Mouse (Mus musculus) kidney, postnatal 4 days (tissue): ENCODE measurements around the gene Etv3.

Experiments used
- DNase-seq, 2 experiments: peaks; one replicate each; pipeline ENCODE4 v3.0.0; 2021; ENCODE audit warnings: mixed read lengths in 2 of 2

Etv3 gene

DNA sequence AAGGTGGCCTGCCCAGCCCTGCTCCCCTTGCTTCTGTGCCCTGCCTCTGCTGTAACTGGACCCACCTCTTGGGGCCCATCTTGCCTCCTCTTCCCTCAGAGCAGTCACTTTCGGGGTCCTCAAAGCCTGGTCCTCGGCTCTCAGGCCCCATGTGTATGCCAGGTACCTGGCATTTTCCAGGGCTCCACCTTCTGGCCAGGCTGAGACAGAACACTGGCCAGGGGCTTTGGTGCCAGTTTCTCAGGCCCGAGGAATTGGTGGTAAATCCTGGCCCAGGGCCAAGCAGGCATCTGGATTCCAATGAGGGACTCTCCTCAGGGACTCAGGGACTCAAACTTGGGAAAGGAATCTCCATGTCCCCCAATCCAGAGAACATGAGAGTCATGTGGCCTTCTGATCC is 34.9 kb downstream of the Etv3 start:
- DNase-seq: peak; percentile 37 to 57

DNA sequence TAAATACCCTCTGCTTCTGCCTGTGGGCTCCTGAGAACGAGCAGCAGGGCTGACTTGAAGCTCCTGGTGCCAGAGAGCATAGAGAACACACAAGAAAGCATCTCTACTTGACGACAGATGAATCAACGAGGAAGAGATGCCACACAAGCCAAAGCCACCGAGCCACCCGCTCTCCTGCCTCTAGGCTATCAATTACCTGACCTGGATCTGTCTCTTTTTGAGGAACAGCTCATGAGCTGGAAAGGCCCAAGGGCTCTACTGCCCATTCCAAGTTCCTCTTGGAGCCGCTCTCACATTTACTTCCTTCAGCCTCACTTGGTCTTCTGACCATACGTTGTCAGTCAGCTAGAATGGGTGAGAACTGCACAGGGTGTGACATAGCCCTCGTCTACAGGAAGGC is 36.2 kb downstream of the Etv3 start:
- no peak for DNase-seq

DNA sequence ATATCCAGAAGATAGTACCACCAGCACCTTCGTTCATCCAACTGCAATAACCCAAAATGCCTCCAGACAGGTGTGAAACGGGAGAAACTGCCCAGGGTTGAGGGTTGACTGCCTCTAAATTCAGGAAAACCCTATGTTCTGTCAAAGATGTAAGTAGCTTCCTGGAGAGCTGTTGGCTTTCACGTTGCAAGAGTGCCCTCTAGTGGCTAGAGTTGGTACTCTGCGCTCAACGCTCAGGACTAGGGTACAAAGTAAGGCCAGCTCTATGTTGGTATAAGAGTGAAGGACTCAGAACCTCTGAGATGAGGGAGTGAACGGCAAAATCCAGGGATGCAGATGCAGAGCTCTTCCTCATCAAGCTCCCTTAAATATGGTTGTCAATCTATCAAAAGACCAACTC is 37.2 kb downstream of the Etv3 start:
- DNase-seq: peak; percentile 90

DNA sequence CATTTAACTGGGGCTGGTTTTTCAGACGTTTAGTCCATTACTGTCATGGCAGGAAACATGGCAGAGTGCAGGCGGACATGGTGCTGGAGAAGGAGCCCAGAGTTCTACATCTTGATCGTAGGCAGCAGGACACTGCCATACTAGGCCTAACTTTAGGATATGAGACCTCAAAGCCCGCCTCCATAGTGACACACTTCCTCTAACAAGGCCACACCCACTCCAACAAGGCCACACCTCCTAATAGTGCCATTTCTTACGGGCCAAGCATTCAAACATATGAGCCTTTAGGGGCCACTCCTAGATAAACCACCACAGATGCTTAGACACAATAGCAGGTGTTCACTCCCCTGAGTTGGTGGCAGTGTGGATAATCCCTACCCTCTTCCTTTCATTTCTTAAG is 38.3 kb downstream of the Etv3 start:
- DNase-seq: no peak

DNA sequence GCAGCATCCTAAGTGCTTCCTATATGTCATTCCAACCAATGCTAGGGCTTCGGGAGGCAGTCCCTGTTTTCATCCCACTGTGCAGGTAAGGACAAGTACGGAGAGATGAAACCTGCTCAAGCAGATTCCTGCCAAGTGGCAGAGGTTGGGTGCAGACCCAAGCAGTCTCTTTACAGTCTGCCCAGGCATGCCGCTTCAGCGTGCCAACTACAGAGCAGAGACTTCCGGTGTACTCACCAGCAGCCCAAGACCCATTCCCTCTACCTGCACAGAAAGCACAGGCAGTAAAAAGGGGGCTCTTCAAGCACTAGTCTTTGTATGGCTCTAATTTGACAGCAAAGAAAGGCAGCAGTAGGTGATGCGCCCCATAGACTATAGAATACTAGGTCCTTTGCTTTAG is 40.4 kb downstream of the Etv3 start:
- DNase-seq: no peak

DNA sequence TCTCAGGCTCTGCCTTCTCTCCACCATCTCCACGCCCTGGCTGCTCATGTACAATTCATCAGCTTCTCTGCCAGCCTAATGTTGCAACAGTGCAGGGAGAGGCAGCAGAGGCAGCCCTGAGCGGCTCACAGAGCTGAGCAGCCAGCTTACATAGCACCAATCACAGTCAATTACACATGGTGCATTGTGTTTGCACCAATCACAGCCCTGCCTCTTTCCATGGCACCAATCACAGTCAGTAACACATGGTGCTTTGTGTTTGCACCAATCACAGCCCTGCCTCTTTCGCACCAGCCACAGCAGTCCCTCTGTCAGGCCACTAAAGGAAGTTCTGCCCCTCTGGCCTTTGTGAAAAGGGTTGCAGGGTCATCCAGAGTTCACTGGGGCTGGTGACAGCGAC is 40.9 kb downstream of the Etv3 start:
- peak; percentile 52 to 78 for DNase-seq

DNA sequence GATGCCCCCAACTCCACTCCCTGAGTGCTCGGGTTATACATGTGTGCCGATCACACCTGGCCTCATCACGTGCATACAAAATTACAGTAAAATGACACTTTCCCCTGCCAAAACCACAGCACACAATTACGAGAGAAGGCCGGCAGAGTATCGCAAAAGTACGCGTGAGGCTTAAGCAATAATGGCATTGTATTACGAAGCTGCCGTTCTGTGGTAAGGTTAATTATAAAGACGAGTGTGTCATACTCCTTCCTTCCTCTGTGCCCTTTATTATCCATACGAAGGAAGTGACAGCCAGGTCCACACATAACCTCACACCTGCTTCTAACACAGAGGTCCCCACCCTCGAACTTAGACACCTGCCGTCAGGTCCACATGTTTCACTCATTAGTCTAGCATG is 42.3 kb downstream of the Etv3 start:
- no peak for DNase-seq

DNA sequence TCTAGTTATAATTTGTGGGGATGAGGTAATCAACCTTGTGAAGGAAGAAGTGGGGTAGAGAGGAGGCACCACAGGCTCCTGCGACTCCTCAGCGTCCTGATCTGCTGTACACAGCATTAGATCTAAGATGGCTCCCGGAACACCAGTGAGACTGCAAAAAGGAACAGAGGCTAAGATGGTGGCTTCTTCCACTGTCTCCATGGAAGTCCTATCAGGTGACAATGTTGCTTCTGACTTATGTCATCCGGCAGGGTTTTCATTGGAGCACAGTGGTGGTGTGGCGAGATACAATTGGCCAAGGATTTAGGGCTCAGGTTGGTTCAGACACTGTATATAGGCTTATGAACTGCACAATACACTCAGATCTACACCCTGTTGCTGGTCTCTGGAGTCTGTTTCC is 43.5 kb downstream of the Etv3 start:
- DNase-seq: no peak

DNA sequence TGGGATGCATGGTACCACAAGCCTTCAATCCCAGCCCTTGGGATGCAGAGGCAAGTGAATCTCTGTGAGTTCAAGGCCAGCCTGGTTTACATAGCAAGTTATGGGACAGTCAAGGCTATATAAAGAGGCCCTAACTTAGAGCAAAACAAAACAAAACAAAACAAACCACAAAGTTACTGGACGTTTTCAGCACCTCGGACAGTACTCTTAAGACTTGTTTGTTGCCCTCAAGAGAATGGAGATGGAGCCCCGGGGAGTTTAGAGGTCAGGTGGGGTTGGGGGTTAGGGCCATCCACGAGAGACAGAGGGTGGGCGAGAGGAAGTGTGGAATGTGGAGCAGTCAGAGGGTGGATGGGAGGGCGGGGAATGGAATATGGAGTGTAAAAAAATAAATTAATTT is 50.6 kb downstream of the Etv3 start:
- DNase-seq: no peak

DNA sequence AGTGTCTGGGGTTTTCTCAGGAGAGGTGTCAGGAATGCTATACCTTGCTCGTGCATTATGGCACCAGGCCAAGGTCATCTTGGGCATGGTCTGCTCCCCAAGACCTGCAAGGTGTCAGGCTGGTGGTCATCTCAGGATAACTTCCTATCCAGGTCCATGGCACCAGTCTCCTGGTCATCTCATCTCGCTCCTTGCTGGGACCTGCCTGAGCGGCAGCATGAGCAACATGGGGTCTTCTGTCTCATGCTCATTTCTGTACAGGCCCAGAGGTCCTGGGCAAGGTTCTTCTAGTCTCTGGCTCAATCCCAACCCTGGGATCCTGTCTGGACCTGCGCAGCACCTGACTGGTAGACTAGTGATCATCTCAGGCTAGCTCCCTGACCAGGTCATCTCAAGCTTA is 57.1 kb downstream of the Etv3 start:
- no peak for DNase-seq
